Mouse (Mus musculus): ENCODE measurements around the gene Tmem131l.

Gene Tmem131l

GRCm38 (mm10) chr3:84015484-84016016, 24.4 kb downstream of the Tmem131l start:
- no peak for DNase-seq (ENCODE audit: low read depth, low spot score)

DNA sequence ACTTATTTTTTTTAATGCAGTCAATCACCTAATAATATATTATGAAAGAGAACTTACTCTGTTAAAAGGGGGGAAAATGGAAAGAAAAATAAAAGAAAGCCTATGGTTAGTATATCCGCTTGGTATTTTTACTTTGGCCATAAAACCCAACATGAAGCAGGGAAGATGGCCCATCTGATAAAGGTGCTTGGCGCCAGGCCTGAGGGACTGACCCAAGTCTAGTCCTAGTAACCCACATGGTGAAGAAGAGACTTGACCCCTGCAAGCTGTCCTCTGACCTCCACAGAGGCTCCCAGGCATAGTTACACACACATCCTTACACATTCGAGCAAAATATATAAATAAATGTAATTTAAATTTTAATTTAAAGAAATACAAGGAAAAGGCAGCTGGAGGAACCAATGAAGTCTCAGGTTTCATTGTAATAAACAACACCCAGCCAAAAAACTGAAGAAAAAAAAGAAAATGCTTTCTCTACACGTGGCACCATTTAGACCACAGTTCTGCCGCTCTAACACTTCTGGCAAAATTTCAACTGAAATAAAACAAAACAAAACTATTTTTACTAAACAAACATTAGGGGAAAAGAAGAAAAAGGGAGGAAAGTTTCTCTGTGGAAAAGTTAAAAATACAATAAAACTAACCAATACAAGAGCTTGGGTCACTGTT, 28.8 kb downstream of the Tmem131l start:
- DNase-seq (ENCODE audit: low read depth, low spot score), result peak; percentile 41

- DNase-seq (ENCODE audit: low read depth, low spot score), result no peak
Measured at GRCm38 (mm10) chr3:84005989-84006388, 34.0 kb downstream of the Tmem131l start.

GRCm38 (mm10) chr3:84004330-84005090, 35.5 kb downstream of the Tmem131l start:
- peak; percentile 88 for DNase-seq (ENCODE audit: low read depth, low spot score)

DNA sequence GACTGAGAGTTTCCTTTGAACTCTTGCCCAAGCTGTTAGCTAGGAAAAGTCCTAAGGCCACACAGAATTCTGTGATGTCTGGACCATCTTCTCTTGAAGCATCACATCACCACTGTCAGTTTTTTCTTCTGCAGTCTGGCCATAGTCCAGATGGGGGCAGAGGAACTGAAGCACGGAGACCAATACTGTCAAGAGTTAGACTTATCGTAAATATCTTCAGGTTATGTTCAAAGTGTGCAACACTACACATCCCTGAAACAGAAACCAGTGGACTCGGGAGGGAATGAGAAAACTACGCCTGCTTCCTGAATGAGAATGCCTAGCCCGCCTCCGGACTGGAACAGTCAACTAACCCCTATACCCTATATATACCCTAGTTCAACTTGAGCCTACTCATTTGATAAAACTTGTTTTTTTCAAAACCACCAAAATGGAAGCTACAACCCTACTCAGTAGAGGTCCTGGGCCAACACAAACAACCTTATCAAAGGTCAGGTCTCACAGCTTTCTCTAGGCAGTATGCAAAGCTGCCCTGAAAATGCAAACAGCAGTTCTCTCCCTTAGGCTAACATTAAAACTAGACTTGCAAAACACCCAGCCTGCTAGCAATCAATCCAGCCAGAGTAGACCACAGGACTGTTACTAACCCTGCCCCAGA, 37.4 kb downstream of the Tmem131l start:
- DNase-seq (ENCODE audit: low read depth, low spot score), result peak; percentile 44

- no peak for DNase-seq (ENCODE audit: low read depth, low spot score)
Measured at GRCm38 (mm10) chr3:83997563-83997962, 42.4 kb downstream of the Tmem131l start.

GRCm38 (mm10) chr3:83997036-83997435, 42.9 kb downstream of the Tmem131l start:
- no peak for DNase-seq (ENCODE audit: low read depth, low spot score)

DNA sequence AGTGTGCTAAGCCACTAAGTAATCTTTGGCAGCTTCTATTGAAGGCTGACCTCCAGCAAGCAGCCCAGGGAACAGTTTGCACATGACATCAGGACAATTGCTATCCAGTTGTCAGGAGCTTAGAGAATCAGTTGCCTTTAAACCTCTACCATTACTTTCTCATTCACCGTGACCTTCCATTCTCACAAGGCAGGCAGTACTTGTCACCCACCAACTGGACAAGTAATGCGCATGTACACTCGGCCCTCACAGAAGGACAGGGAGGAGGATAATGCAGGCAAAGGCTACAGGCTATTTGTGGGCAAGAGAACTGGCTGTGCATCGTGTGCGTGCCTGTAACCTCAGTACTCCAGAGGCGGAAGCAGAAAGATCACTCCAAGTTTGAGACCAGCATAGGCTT, 43.9 kb downstream of the Tmem131l start:
- DNase-seq (ENCODE audit: low read depth, low spot score), result no peak

DNA sequence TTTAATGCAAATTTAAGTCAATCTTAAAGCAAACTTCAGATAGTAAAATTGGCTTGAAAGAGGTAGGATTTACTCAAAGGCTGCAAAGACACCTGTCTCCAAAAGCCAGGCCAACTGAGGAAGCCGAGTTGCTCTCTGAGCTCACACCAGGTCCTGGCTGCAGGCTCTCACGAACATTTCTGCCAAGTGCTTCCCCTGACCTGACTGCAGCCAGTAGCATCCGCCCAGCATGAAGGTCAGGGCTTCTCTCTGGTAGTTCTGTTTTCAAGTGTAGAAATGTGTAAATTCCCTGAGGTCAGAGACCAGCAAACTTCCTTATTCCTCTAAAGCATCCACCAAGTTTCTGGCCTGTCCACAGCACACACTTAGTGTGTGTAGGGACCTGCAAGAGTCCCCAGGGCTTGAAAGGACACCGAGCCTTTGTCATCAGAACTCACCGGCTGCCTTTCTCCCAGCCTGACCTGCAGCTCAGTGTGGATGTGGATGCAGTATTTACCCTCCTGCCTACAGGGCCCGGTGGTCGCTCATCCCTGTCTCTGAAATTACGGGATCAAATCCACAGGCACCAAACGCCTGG, 44.6 kb downstream of the Tmem131l start:
- DNase-seq (ENCODE audit: low read depth, low spot score), result no peak

DNA sequence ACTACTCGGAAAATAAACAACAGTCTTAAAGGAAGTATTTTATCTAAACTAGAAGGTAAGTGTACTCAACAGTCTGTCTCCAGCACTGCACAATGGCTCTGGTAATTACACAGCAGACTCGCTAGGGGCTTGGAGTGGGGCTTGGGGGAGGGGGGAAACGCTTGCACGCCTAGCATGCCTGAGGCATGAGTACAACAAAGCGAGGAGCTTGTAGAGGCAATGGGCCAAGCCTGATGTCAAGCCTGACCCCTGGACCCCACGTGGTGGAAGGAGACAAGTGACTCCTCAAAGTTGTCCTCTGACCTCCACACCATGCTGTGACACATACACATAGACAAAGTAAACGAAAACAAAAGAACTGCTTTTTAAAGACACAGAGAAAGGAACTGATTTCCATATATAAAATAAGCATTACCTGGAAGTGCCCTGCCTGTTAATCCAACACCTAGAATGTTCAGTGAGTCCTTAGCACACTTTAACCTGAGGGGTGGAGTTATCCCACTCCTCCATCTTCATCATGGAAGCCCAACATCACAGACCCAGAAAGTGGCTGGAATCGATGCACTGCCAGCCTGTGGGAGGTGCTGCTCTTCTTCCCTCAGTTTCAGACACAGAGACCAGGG, 45.6 kb downstream of the Tmem131l start:
- peak; percentile 80 for DNase-seq (ENCODE audit: low read depth, low spot score)

DNA sequence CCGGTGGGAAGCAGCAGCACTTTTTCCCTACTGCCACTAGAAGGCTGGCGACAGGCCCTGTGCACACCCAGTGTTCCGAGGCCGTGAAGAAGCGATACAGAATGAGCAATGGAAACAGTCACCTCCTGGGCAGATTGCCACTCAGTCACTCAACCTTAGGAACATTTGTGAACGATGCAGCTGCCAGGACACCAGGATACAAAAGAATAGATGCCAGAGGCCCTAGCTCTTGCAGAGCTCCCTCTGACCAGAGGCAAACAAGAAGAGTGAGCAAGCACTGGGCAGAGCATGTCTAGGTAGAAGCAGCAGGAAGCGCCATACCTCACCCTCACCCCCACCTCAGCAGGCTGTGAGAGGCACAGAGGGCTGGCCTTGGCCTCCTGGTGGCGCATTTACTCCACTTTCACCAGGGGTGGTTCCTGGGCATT, 46.9 kb downstream of the Tmem131l start:
- peak; percentile 89 for DNase-seq (ENCODE audit: low read depth, low spot score)

GRCm38 (mm10) chr3:83991691-83992524, 48.1 kb downstream of the Tmem131l start:
- no peak for DNase-seq (ENCODE audit: low read depth, low spot score)

GRCm38 (mm10) chr3:83988214-83988613, 51.8 kb downstream of the Tmem131l start:
- DNase-seq (ENCODE audit: low read depth, low spot score), result no peak

DNA sequence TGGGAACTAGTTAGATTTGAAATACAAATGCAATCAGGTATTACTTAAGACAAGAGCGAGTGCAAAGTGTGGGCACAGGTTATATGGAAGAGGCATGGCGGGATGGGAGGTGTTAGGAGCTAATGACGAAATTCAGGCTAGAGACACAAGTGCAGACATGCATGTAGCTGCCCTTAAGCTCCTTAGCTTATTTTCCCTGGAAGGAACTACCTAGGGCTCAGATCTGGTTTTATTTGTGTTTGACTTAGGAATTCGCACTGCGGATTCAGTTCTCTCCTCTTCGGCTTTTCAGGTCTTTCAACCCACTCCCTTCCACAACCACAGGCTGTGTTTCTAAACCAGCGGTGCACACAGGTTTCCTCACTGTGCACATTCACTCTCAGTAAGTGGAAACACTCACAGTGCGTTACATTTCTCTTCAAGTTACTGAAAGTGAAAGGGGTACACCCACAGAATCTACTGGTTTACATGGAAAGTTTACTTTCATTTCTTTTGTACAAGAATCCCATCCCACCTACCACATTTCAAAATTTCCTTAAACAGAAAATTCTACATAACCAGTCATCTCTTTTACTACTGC, 52.4 kb downstream of the Tmem131l start:
- no peak for DNase-seq (ENCODE audit: low read depth, low spot score)

DNA sequence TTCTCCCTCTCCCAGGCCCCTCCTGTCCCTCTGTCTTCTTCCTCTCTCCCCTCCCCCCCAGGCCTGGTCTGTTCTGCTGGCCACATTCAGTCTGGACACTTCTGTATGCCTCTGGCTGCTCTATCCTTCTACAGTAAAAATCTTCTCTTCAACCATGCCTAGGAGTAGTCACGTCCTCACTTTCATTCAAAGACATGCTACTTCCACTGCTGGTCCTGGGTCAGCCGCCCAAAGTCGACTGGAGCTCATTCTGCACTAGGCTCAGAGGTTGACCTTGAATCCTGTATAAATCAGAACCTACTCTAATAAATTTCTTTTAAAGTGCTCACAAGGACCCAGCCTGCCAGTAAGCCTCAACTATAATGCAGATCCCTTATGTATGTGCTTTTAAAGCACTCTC, 53.2 kb downstream of the Tmem131l start:
- DNase-seq (ENCODE audit: low read depth, low spot score), result no peak

GRCm38 (mm10) chr3:83985426-83985825, 54.5 kb downstream of the Tmem131l start:
- DNase-seq (ENCODE audit: low read depth, low spot score), result no peak

- DNase-seq (ENCODE audit: low read depth, low spot score), result no peak
Measured at GRCm38 (mm10) chr3:83984379-83984778, 55.6 kb downstream of the Tmem131l start.

GRCm38 (mm10) chr3:83982821-83983220, 57.2 kb downstream of the Tmem131l start:
- no peak for DNase-seq (ENCODE audit: low read depth, low spot score)

DNA sequence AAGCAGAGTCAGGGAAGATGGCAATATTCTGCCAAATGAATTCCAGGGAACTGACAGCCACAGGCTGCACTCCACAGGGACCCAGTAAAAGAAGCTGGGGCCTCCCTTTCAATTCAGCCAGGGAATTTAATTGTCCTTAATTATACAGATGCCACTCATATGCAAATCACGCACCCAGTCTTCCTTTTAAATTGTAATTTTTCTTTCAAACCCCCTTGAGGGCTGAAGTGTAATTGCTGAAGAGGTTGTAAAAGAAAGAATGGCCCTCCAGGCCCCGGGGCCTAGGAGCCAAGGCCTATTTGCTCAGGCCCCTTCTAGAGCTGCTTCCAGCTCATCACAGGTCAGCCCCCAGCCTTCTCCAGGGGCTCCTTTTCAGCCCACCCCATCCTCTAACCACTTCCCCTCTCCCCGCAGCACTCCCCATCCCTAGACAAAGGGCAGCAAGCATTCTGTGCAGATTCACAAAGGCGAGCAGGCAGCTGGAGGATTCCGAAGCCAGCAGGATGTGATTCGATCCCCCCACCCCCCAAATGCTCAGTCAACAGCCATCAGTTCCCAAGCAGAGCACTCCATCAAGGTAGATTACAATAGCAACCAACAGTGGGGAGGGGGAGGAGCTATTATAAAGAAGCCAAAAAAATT, 59.6 kb downstream of the Tmem131l start:
- no peak for DNase-seq (ENCODE audit: low read depth, low spot score)

Data from 3T3-L1 (cell line).